Comparison of ENCODE assay signal across 22 mouse cellular contexts in genomic region chr17:49457833-49458232, GRCm38 (mm10). TPM values are rescaled to one million over a fixed set of nuclear protein-coding genes. Genes with fewer than 3 reads are reported as not detected.
DNase-seq lines count a peak whose midpoint lies in the region; ATAC-seq and TF ChIP-seq lines count a peak whose summit lies in the region.
"Had no signal": no experiment of that assay in that cellular context is flagged by ENCODE, and none has a peak within 500 bp of the region (broad histone marks: within the 10 kb centered on the region; RNA-seq: fewer than 3 reads in every experiment).

No protein-coding gene starts in this region.

- ATAC-seq in erythroid progenitor cell, adult 5-6 weeks (replicated peaks; ENCODE audit: low FRiP score, poor library complexity, severe bottlenecking): peak; percentile 79
- peak; percentile 62 for ATAC-seq in liver, embryonic 14.5 days (ENCODE audit: insufficient read depth)
- peak; percentile 84 for ATAC-seq in megakaryocyte-erythroid progenitor cell, adult 5-6 weeks (replicated peaks; ENCODE audit: low FRiP score, low TSS enrichment, poor library complexity, severe bottlenecking)
- no peak for ATAC-seq in hindbrain, embryonic 13.5 days (ENCODE audit: low FRiP score)

- peak overlapping the region; percentile 53 for H3K27ac ChIP-seq in bone marrow, adult 2 months (ENCODE audit: control insufficient read depth, insufficient read depth, low read depth, low read length, poor library complexity)
- peak overlapping the region; percentile 33 for H3K27ac ChIP-seq in liver, embryonic 14.5 days
- H3K27ac ChIP-seq in hindbrain, embryonic 13.5 days: no peak overlapping the region
- H3K27ac ChIP-seq: embryonic facial prominence, embryonic 10.5 days; heart, embryonic 13.5 days; kidney, embryonic 15.5 days; limb, embryonic 12.5 days; neural tube, embryonic 15.5 days had no signal

- H3K9me3 ChIP-seq in liver, embryonic 14.5 days (ENCODE audit: control insufficient read depth, low read length): no peaks in the 10 kb centered on the region
- H3K9me3 ChIP-seq in hindbrain, embryonic 13.5 days: no peaks in the 10 kb centered on the region
- H3K9me3 ChIP-seq: embryonic facial prominence, embryonic 10.5 days; heart, embryonic 13.5 days; kidney, embryonic 15.5 days; limb, embryonic 12.5 days; neural tube, embryonic 15.5 days had no signal

- TF ChIP-seq CTCF in bone marrow, adult 2 months (IDR thresholded peaks at IDR 0.05; ENCODE audit: control insufficient read depth, insufficient read depth, low read length): no peak
- no peak for TF ChIP-seq CTCF in liver, embryonic 14.5 days (IDR thresholded peaks at IDR 0.05; ENCODE audit: low read depth)

- no peak overlapping the region for H3K4me2 ChIP-seq in liver, embryonic 14.5 days (ENCODE audit: low read depth)
- no peak overlapping the region for H3K4me2 ChIP-seq in hindbrain, embryonic 13.5 days
- H3K4me2 ChIP-seq: heart, embryonic 13.5 days; kidney, embryonic 15.5 days; limb, embryonic 12.5 days; lung, embryonic 14.5 days; midbrain, embryonic 11.5 days; neural tube, embryonic 15.5 days had no signal

- no peak overlapping the region for H3K9ac ChIP-seq in liver, embryonic 14.5 days (replicated peaks)
- H3K9ac ChIP-seq in hindbrain, embryonic 13.5 days: no peak overlapping the region
- H3K9ac ChIP-seq: heart, embryonic 13.5 days; kidney, embryonic 15.5 days; limb, embryonic 12.5 days; lung, embryonic 14.5 days; neural tube, embryonic 15.5 days had no signal

- peaks cover 3% of the 10 kb centered on the region for H3K4me1 ChIP-seq in bone marrow, adult 2 months (ENCODE audit: control insufficient read depth, insufficient read depth, low read length)
- H3K4me1 ChIP-seq in liver, embryonic 14.5 days (replicated peaks; ENCODE audit: control insufficient read depth in 2 of 2, insufficient read depth in 2 of 2, low read length in 1 of 2): peaks cover 6 to 17% of the 10 kb centered on the region in 2 experiments
- H3K4me1 ChIP-seq in hindbrain, embryonic 13.5 days (replicated peaks): no peaks in the 10 kb centered on the region
- H3K4me1 ChIP-seq: embryonic facial prominence, embryonic 10.5 days; heart, embryonic 13.5 days; kidney, embryonic 15.5 days; limb, embryonic 12.5 days; neural tube, embryonic 15.5 days had no signal

- DNase-seq in liver, embryonic 14.5 days (ENCODE audit: low read depth in 3 of 3, low spot score in 3 of 3): no peak
- no peak for DNase-seq in testis, postnatal 10 days (ENCODE audit: low spot score)
- DNase-seq in urinary bladder, postnatal 25 days (ENCODE audit: low spot score): no peak
- DNase-seq: adrenal gland, postnatal 25 days; cerebellum, adult 9-10 months; gastrocnemius, postnatal 14 days; heart, adult 18-20 months; heart, postnatal 14 days; layer of hippocampus, postnatal 36 days; lung, embryonic 14.5 days; lung, postnatal 4 days; thymus, postnatal 14 days had no signal

- TF ChIP-seq POLR2A in bone marrow, adult 2 months (IDR thresholded peaks at IDR 0.05; ENCODE audit: borderline replicate concordance, control insufficient read depth, low read depth, low read length): no peak

- H3K4me3 ChIP-seq in bone marrow, adult 2 months (replicated peaks; ENCODE audit: control insufficient read depth, low read depth, low read length): no peak overlapping the region
- no peak overlapping the region for H3K4me3 ChIP-seq in liver, embryonic 14.5 days (ENCODE audit: insufficient read depth in 1 of 2, low read depth in 2 of 2, low read length in 2 of 2)
- no peak overlapping the region for H3K4me3 ChIP-seq in hindbrain, embryonic 13.5 days
- H3K4me3 ChIP-seq: embryonic facial prominence, embryonic 10.5 days; heart, embryonic 13.5 days; kidney, embryonic 15.5 days; limb, embryonic 12.5 days; neural tube, embryonic 15.5 days had no signal

- H3K27me3 ChIP-seq in liver, embryonic 14.5 days (ENCODE audit: control insufficient read depth, insufficient read depth, low read length): no peaks in the 10 kb centered on the region
- H3K27me3 ChIP-seq in hindbrain, embryonic 13.5 days: no peaks in the 10 kb centered on the region
- H3K27me3 ChIP-seq: heart, embryonic 13.5 days; kidney, embryonic 15.5 days; limb, embryonic 12.5 days; neural tube, embryonic 15.5 days had no signal

- H3K36me3 ChIP-seq in liver, embryonic 14.5 days (replicated peaks; ENCODE audit: control insufficient read depth, insufficient read depth, low read depth): peaks cover 20% of the 10 kb centered on the region
- H3K36me3 ChIP-seq in hindbrain, embryonic 13.5 days: peaks cover 30% of the 10 kb centered on the region
- H3K36me3 ChIP-seq: neural tube, embryonic 15.5 days had no signal

- WGBS in bone marrow, adult 2 months: 65% methylated on average over 3 of the region's 3 CpGs
- 41% methylated on average over 3 of the region's 3 CpGs for WGBS in liver, embryonic 14.5 days (ENCODE audit: insufficient replicate concordance)
- 96% methylated on average over 3 of the region's 3 CpGs for WGBS in hindbrain, embryonic 13.5 days

- TF ChIP-seq EP300 in liver, embryonic 14.5 days (IDR thresholded peaks at IDR 0.05; ENCODE audit: low read depth): peak; percentile 76

RNA-seq across cellular contexts. Expression of gene Mocs1, which starts 29.7 kb away (rescaled TPM):
- polyA plus RNA-seq in bone marrow, adult 2 months (2011; ENCODE audit: insufficient read depth, insufficient read length, low replicate concordance, missing spikeins): 44.8 and 129 TPM in 2 replicates
- 131 and 136 TPM in 2 replicates for total RNA-seq in erythroid progenitor cell, adult 5-6 weeks (2015; ENCODE audit: low replicate concordance)
- 39.0 and 42.9 TPM in 2 replicates for total RNA-seq in erythroid progenitor cell, adult 5-6 weeks (2017; ENCODE audit: low replicate concordance)
- polyA plus RNA-seq in liver, embryonic 14.5 days (2012; rRNA removed): 16.2 and 17.4 TPM in 2 replicates
- 8.0 and 10.3 TPM in 2 replicates for polyA plus RNA-seq in liver, embryonic 14.5 days (2014; fragmentation: Nextera tagmentation; extraction: Ambion mirVana)
- 36.2 and 50.2 TPM in 2 replicates for total RNA-seq in megakaryocyte-erythroid progenitor cell, adult 5-6 weeks (2014; fragmentation: Nextera tagmentation)
- 8.9 and 9.4 TPM in 2 replicates for total RNA-seq in megakaryocyte-erythroid progenitor cell, adult 5-6 weeks (2017)
- 3.5 and 4.2 TPM in 2 replicates for polyA plus RNA-seq in hindbrain, embryonic 13.5 days (2015; fragmentation: Nextera tagmentation; extraction: Ambion mirVana)
